Mouse (Mus musculus): ENCODE measurements around the gene Calcrl. TPM values are rescaled to one million over a fixed set of nuclear protein-coding genes. Genes with fewer than 3 reads are reported as not detected.

The Calcrl gene
- polyA plus RNA-seq (2014; fragmentation: Nextera tagmentation; extraction: Ambion mirVana), result 16.5 and 20.2 TPM in 2 replicates

DNA sequence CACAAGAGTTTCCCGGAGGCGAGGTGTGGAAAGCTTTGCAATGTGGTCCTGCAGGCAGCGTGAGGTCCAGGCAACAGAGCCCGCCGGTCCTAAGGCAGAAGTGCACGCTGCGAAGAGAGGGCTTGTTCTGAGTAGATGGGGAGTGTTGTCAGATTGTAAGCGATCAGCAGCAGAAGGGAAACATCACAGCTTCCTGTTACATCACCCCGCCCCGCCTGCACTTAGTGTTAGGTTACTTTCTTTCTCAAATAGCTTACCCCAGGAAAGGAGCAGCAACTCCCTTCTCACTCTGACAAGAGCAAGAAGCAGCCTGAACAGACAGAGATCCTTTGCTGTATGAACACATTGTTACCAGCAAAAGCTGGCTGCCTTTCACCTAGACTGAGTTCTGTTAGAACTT lies at the start of gene Calcrl:
Gene Calcrl (minus strand): TSS at position 274 of the 400 bp plus-strand sequence.
- H3K27ac ChIP-seq (ENCODE audit: low read depth, low read length), result no peak within 1 kb of the TSS
- H3K9ac ChIP-seq (ENCODE audit: low read length), result peak within 1 kb of the TSS; percentile 37
- H3K36me3 ChIP-seq (ENCODE audit: control insufficient read depth, insufficient read depth, low read length), result no peaks in the 10 kb centered on the region
- H3K4me2 ChIP-seq, result peak within 1 kb of the TSS; percentile 43
- 1% methylated on average over 10 of the region's 10 CpGs for WGBS
- DNase-seq (ENCODE audit: low spot score, missing footprints) (peak; percentile 89), ATAC-seq (ENCODE audit: low FRiP score) (peak; percentile 66)
- H3K4me3 ChIP-seq (ENCODE audit: low read depth, low read length), result peak within 1 kb of the TSS; percentile 11; the same call in 1 of the 2 replicates
- no peaks in the 10 kb centered on the region for H3K27me3 ChIP-seq (ENCODE audit: control insufficient read depth, insufficient read depth, low read length)
- no peaks in the 10 kb centered on the region for H3K9me3 ChIP-seq (ENCODE audit: control insufficient read depth, low read length)
- H3K4me1 ChIP-seq (ENCODE audit: control insufficient read depth, insufficient read depth, low read length), result peaks cover 4% of the 10 kb centered on the region; the same call in 1 of the 2 replicates

GRCm38 (mm10) chr2:84474651-84475050 lies 49.4 kb upstream of the Calcrl start:
- no peaks in the 10 kb centered on the region for H3K36me3 ChIP-seq (ENCODE audit: control insufficient read depth, insufficient read depth, low read length)
- H3K27me3 ChIP-seq (ENCODE audit: control insufficient read depth, insufficient read depth, low read length), result no peaks in the 10 kb centered on the region
- no peak overlapping the region for H3K4me3 ChIP-seq (ENCODE audit: low read depth, low read length)
- ATAC-seq (ENCODE audit: low FRiP score) (no peak), DNase-seq (ENCODE audit: low spot score, missing footprints) (no peak)
- no peaks in the 10 kb centered on the region for H3K9me3 ChIP-seq (ENCODE audit: control insufficient read depth, low read length)
- WGBS, result 7% methylated on average over 6 of the region's 6 CpGs
- H3K4me1 ChIP-seq (ENCODE audit: control insufficient read depth, insufficient read depth, low read length), result no peaks in the 10 kb centered on the region
- no peak overlapping the region for H3K9ac ChIP-seq (ENCODE audit: low read length)
- H3K4me2 ChIP-seq, result no peak overlapping the region
- H3K27ac ChIP-seq (ENCODE audit: low read depth, low read length), result no peak overlapping the region

GRCm38 (mm10) chr2:84473941-84474530 lies 48.8 kb upstream of the Calcrl start:
- no peaks in the 10 kb centered on the region; the same call in 1 of the 2 replicates for H3K9me3 ChIP-seq (ENCODE audit: control insufficient read depth, low read length)
- 71% methylated on average over 14 of the region's 14 CpGs for WGBS
- DNase-seq (ENCODE audit: low spot score, missing footprints) (no peak), ATAC-seq (ENCODE audit: low FRiP score) (no peak)
- H3K27ac ChIP-seq (ENCODE audit: low read depth, low read length), result no peak overlapping the region
- no peaks in the 10 kb centered on the region for H3K27me3 ChIP-seq (ENCODE audit: control insufficient read depth, insufficient read depth, low read length)
- H3K4me3 ChIP-seq (ENCODE audit: low read depth, low read length), result no peak overlapping the region
- no peaks in the 10 kb centered on the region for H3K36me3 ChIP-seq (ENCODE audit: control insufficient read depth, insufficient read depth, low read length)
- H3K9ac ChIP-seq (ENCODE audit: low read length), result no peak overlapping the region
- H3K4me2 ChIP-seq, result no peak overlapping the region
- no peaks in the 10 kb centered on the region for H3K4me1 ChIP-seq (ENCODE audit: control insufficient read depth, insufficient read depth, low read length)

- Histone ChIP-seq H3K36me3 (ENCODE audit: control insufficient read depth, insufficient read depth, low read length) (no peaks in the 10 kb centered on the region), H3K4me3 (ENCODE audit: low read depth, low read length) (no peak overlapping the region), H3K27ac (ENCODE audit: low read depth, low read length) (no peak overlapping the region), H3K4me1 (ENCODE audit: control insufficient read depth, insufficient read depth, low read length) (no peaks in the 10 kb centered on the region), H3K4me2 (no peak overlapping the region), H3K27me3 (ENCODE audit: control insufficient read depth, insufficient read depth, low read length) (no peaks in the 10 kb centered on the region), H3K9me3 (ENCODE audit: control insufficient read depth, low read length) (no peaks in the 10 kb centered on the region; the same call in 1 of the 2 replicates), H3K9ac (ENCODE audit: low read length) (no peak overlapping the region)
- 86% methylated on average over 4 of the region's 4 CpGs for WGBS
- DNase-seq (ENCODE audit: low spot score, missing footprints) (no peak), ATAC-seq (ENCODE audit: low FRiP score) (no peak)
Observed at GRCm38 (mm10) chr2:84467391-84467790, 42.2 kb upstream of the Calcrl start.

- WGBS, result 55% methylated on average over 7 of the region's 7 CpGs
- Histone ChIP-seq H3K27me3 (ENCODE audit: control insufficient read depth, insufficient read depth, low read length) (no peaks in the 10 kb centered on the region), H3K9ac (ENCODE audit: low read length) (no peak overlapping the region), H3K4me1 (ENCODE audit: control insufficient read depth, insufficient read depth, low read length) (no peaks in the 10 kb centered on the region), H3K27ac (ENCODE audit: low read depth, low read length) (no peak overlapping the region), H3K4me3 (ENCODE audit: low read depth, low read length) (no peak overlapping the region), H3K4me2 (no peak overlapping the region), H3K36me3 (ENCODE audit: control insufficient read depth, insufficient read depth, low read length) (no peaks in the 10 kb centered on the region), H3K9me3 (ENCODE audit: control insufficient read depth, low read length) (no peaks in the 10 kb centered on the region; the same call in 1 of the 2 replicates)
- DNase-seq (ENCODE audit: low spot score, missing footprints) (no peak), ATAC-seq (ENCODE audit: low FRiP score) (no peak)
Observed at GRCm38 (mm10) chr2:84464956-84465355, 39.7 kb upstream of the Calcrl start.

DNA sequence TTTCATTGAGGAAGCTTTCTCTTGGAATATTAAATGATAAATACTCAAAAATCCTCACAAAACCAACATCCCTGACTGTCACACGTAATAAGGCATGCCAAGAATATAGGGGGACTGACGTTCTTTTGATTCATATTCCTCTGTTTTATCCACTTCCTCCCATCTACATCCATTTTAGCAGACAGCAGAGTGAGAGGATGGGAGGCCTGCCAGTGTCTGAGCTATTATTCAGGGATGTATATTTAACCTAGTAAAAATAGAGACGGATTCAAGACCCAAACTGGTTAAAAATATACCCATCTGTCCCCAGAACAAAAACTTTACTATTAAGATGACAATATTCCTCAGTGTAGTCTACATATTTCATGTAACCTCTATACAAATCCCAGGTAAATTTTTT lies 37.2 kb upstream of the Calcrl start:
- WGBS, result 91% methylated on average over 3 of the region's 3 CpGs
- Histone ChIP-seq H3K4me3 (ENCODE audit: low read depth, low read length) (no peak overlapping the region), H3K27me3 (ENCODE audit: control insufficient read depth, insufficient read depth, low read length) (no peaks in the 10 kb centered on the region), H3K9me3 (ENCODE audit: control insufficient read depth, low read length) (no peaks in the 10 kb centered on the region), H3K4me1 (ENCODE audit: control insufficient read depth, insufficient read depth, low read length) (no peaks in the 10 kb centered on the region), H3K27ac (ENCODE audit: low read depth, low read length) (no peak overlapping the region), H3K9ac (ENCODE audit: low read length) (no peak overlapping the region), H3K36me3 (ENCODE audit: control insufficient read depth, insufficient read depth, low read length) (no peaks in the 10 kb centered on the region), H3K4me2 (no peak overlapping the region)
- ATAC-seq (ENCODE audit: low FRiP score) (no peak), DNase-seq (ENCODE audit: low spot score, missing footprints) (no peak)

DNA sequence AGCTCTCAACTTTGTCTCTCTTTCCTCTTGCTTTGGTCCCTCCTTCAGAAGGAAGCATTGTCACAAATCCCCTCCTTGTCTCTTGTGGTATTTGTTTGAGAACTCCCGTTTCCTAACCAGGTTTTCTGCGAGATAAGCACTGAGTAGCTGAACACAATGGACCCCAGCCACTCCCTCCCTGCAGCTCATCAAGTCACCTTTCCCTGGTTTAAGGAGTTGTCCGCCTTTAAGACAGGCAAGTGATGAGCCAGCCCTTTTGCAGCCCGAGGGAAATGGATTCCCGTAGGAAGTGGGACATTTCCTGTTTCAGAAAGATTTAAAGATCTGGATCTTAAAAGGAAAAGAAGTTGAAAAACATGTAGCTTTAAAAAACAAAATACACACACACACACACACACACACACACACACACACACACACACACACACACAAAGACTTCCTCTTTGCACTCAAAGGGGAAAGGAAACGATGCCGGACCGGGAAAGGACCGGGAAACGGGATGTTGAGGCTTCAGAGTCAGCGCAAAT lies 34.5 kb upstream of the Calcrl start:
- DNase-seq (ENCODE audit: low spot score, missing footprints) (no peak), ATAC-seq (ENCODE audit: low FRiP score) (no peak)
- H3K27ac ChIP-seq (ENCODE audit: low read depth, low read length), result no peak overlapping the region
- no peaks in the 10 kb centered on the region for H3K9me3 ChIP-seq (ENCODE audit: control insufficient read depth, low read length)
- WGBS, result 69% methylated on average over 11 of the region's 11 CpGs
- no peak overlapping the region for H3K4me2 ChIP-seq
- no peak overlapping the region for H3K4me3 ChIP-seq (ENCODE audit: low read depth, low read length)
- no peaks in the 10 kb centered on the region for H3K4me1 ChIP-seq (ENCODE audit: control insufficient read depth, insufficient read depth, low read length)
- no peaks in the 10 kb centered on the region for H3K27me3 ChIP-seq (ENCODE audit: control insufficient read depth, insufficient read depth, low read length)
- H3K36me3 ChIP-seq (ENCODE audit: control insufficient read depth, insufficient read depth, low read length), result no peaks in the 10 kb centered on the region
- H3K9ac ChIP-seq (ENCODE audit: low read length), result no peak overlapping the region

DNA sequence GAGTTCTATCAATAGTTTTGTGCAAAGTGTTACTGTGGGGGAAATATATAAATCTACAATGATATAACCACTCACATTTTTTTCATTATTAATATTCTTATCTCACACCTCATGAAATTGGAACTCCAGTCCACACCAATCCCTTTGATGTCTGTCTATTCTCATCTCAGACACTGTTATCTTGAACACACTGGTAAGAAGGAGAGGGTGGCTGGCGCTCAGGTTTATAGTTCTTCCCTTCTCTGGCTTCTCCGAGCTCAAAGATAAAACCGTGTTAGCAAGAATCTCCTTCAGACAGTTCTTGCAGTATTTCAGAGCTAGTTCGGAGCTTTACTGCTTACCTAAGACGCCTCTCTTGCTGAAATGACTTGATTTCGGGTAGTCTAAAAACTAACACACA lies 32.0 kb upstream of the Calcrl start:
- no peak for DNase-seq (ENCODE audit: low spot score, missing footprints)
- Histone ChIP-seq H3K27me3 (ENCODE audit: control insufficient read depth, insufficient read depth, low read length) (no peaks in the 10 kb centered on the region), H3K9me3 (ENCODE audit: control insufficient read depth, low read length) (no peaks in the 10 kb centered on the region), H3K9ac (ENCODE audit: low read length) (no peak overlapping the region), H3K27ac (ENCODE audit: low read depth, low read length) (no peak overlapping the region), H3K4me2 (no peak overlapping the region), H3K4me3 (ENCODE audit: low read depth, low read length) (no peak overlapping the region), H3K36me3 (ENCODE audit: control insufficient read depth, insufficient read depth, low read length) (no peaks in the 10 kb centered on the region), H3K4me1 (ENCODE audit: control insufficient read depth, insufficient read depth, low read length) (no peaks in the 10 kb centered on the region)
- ATAC-seq (ENCODE audit: low FRiP score), result no peak
- WGBS, result 85% methylated on average over 6 of the region's 6 CpGs

GRCm38 (mm10) chr2:84455236-84455799 lies 30.1 kb upstream of the Calcrl start:
- WGBS, result 10% methylated on average over 5 of the region's 5 CpGs
- no peak overlapping the region for H3K9ac ChIP-seq (ENCODE audit: low read length)
- H3K4me3 ChIP-seq (ENCODE audit: low read depth, low read length), result no peak overlapping the region

More at GRCm38 (mm10) chr2:84455236-84455799, 30.1 kb upstream of the Calcrl start:
- Histone ChIP-seq H3K4me1 (ENCODE audit: control insufficient read depth, insufficient read depth, low read length) (no peaks in the 10 kb centered on the region), H3K27me3 (ENCODE audit: control insufficient read depth, insufficient read depth, low read length) (no peaks in the 10 kb centered on the region), H3K4me2 (no peak overlapping the region), H3K9me3 (ENCODE audit: control insufficient read depth, low read length) (no peaks in the 10 kb centered on the region), H3K36me3 (ENCODE audit: control insufficient read depth, insufficient read depth, low read length) (no peaks in the 10 kb centered on the region), H3K27ac (ENCODE audit: low read depth, low read length) (no peak overlapping the region)
- DNase-seq (ENCODE audit: low spot score, missing footprints), result peak; percentile 96
- ATAC-seq (ENCODE audit: low FRiP score), result peak; percentile 68
